Mouse (Mus musculus) heart, embryonic 16.5 days (tissue): ENCODE measurements around the gene Prepl. TPM values are rescaled to one million over a fixed set of nuclear protein-coding genes. Genes with fewer than 3 reads are reported as not detected.
A peak's percentile ranks its signal among the peaks of the same experiment; 100 is the strongest.

ENCODE experiments used
- ATAC-seq: fragments of 200-750 bp; cut with Nextera tagmentation; replicated peaks from 2 replicates; pipeline ENCODE4 v1.8.0; 2017; ENCODE audit warnings: moderate number of reproducible peaks; ENCODE audit not compliant: insufficient read depth, low FRiP score; ENCODE audit errors: extremely low read depth
- H3K27ac ChIP-seq: fragments of 300-500 bp; sonication (generic); 2 replicates; pipeline ENCODE4 v1.5.1; 2014; ENCODE audit warnings: mild to moderate bottlenecking, low read length, control low read depth, moderate library complexity
- H3K27me3 ChIP-seq: fragments of 300-500 bp; sonication (generic); 2 replicates; pipeline ENCODE4 v1.6.1; 2014; ENCODE audit warnings: low read length, mixed read lengths; ENCODE audit not compliant: control insufficient read depth, insufficient read depth
- H3K36me3 ChIP-seq: fragments of 300-500 bp; sonication (generic); 2 replicates; pipeline ENCODE4 v1.6.1; 2014; ENCODE audit not compliant: control insufficient read depth, insufficient read depth
- H3K4me1 ChIP-seq: fragments of 300-500 bp; sonication (generic); 2 replicates; pipeline ENCODE4 v1.6.1; 2014; ENCODE audit warnings: low read length, mixed read lengths; ENCODE audit not compliant: control insufficient read depth, insufficient read depth
- H3K4me2 ChIP-seq: fragments of 300-500 bp; sonication (generic); 2 replicates; pipeline ENCODE4 v1.6.1; 2014; ENCODE audit warnings: low read depth, mild to moderate bottlenecking, control low read depth, low read length
- H3K4me3 ChIP-seq: fragments of 300-500 bp; sonication (generic); 2 replicates; pipeline ENCODE4 v1.5.1; 2014; ENCODE audit warnings: mild to moderate bottlenecking, control low read depth, low read length
- H3K9ac ChIP-seq: fragments of 300-500 bp; sonication (generic); 2 replicates; pipeline ENCODE4 v1.6.1; 2014; ENCODE audit warnings: low read length, control low read depth
- H3K9me3 ChIP-seq: fragments of 300-500 bp; sonication (generic); replicated peaks from 2 replicates; pipeline ENCODE4 v1.6.1; 2016; ENCODE audit warnings: low read length; ENCODE audit not compliant: control insufficient read depth
- WGBS: fragments of 180-500 bp; shearing (Covaris S2); extraction: QIAGEN DNeasy Blood & Tissue Kit; methylation state at CpG from one replicate; pipeline ENCODE4 v1.1.7; 2014; 5-methylcytosine and 5-hydroxymethylcytosine counted together
- polyA plus RNA-seq: library from polyadenylated mRNA; unstranded; fragments of >200 nt; fragmentation: Nextera tagmentation; extraction: Ambion mirVana; gene quantifications from 2 replicates; pipeline ENCODE4 v1.2.1, GENCODE M21; 2015

Prepl gene
- 26.4 and 32.8 TPM in 2 replicates for polyA plus RNA-seq

GRCm38 (mm10) chr17:85090120-85091099 is at the start of gene Prepl, which contains the start of gene Camkmt:
TSS of gene Prepl (minus strand) at chr17:85090241.
TSS of gene Camkmt (plus strand) at chr17:85090552.
- Histone ChIP-seq H3K27ac (peak within 1 kb of the TSS; percentile 85), H3K9ac (peak within 1 kb of the TSS; percentile 89), H3K4me3 (peak within 1 kb of the TSS; percentile 95), H3K27me3 (no peaks in the 10 kb centered on the region), H3K4me1 (peaks cover 27% of the 10 kb centered on the region), H3K9me3 (no peaks in the 10 kb centered on the region), H3K4me2 (peak within 1 kb of the TSS; percentile 92), H3K36me3 (no peaks in the 10 kb centered on the region)
- ATAC-seq: peak; percentile 98
- WGBS: under 1% methylated on average over 63 of the region's 63 CpGs

GRCm38 (mm10) chr17:85138393-85138792 is 48.4 kb upstream of the Prepl start:
- no peak for ATAC-seq

GRCm38 (mm10) chr17:85116643-85117042 is 26.6 kb upstream of the Prepl start:
- Histone ChIP-seq H3K36me3 (no peaks in the 10 kb centered on the region), H3K9me3 (no peaks in the 10 kb centered on the region), H3K4me1 (peaks cover 6% of the 10 kb centered on the region), H3K4me2 (no peak overlapping the region), H3K9ac (no peak overlapping the region), H3K27me3 (no peaks in the 10 kb centered on the region), H3K27ac (no peak overlapping the region), H3K4me3 (no peak overlapping the region)
- ATAC-seq: no peak
- 29% methylated on average over 4 of the region's 4 CpGs for WGBS

More at GRCm38 (mm10) chr17:85138393-85138792, 48.4 kb upstream of the Prepl start:
- no peak overlapping the region for H3K4me3 ChIP-seq
- H3K36me3 ChIP-seq: no peaks in the 10 kb centered on the region
- no peak overlapping the region for H3K9ac ChIP-seq
- H3K9me3 ChIP-seq: no peaks in the 10 kb centered on the region
- 72% methylated on average over 1 of the region's 1 CpGs for WGBS
- H3K4me2 ChIP-seq: no peak overlapping the region
- H3K4me1 ChIP-seq: no peaks in the 10 kb centered on the region
- no peaks in the 10 kb centered on the region for H3K27me3 ChIP-seq
- H3K27ac ChIP-seq: no peak overlapping the region

- Histone ChIP-seq H3K36me3 (no peaks in the 10 kb centered on the region), H3K4me1 (no peaks in the 10 kb centered on the region), H3K4me3 (no peak overlapping the region), H3K27me3 (no peaks in the 10 kb centered on the region), H3K4me2 (no peak overlapping the region), H3K9ac (no peak overlapping the region), H3K27ac (no peak overlapping the region), H3K9me3 (no peaks in the 10 kb centered on the region; the same call in 1 of the 2 replicates)
- no peak for ATAC-seq
- WGBS: 79% methylated on average over 8 of the region's 8 CpGs
These were observed 23.4 kb upstream of the Prepl start for GRCm38 (mm10) chr17:85113441-85113840.

- Histone ChIP-seq H3K9me3 (no peaks in the 10 kb centered on the region; the same call in 1 of the 2 replicates), H3K27me3 (no peaks in the 10 kb centered on the region), H3K4me1 (no peaks in the 10 kb centered on the region), H3K9ac (no peak overlapping the region), H3K27ac (no peak overlapping the region), H3K4me3 (no peak overlapping the region), H3K4me2 (no peak overlapping the region), H3K36me3 (no peaks in the 10 kb centered on the region)
- WGBS: 100% methylated on average over 1 of the region's 1 CpGs
- ATAC-seq: no peak
These were observed 20.6 kb upstream of the Prepl start for GRCm38 (mm10) chr17:85110640-85111039.

GRCm38 (mm10) chr17:85103310-85103709 is 13.3 kb upstream of the Prepl start:
- H3K27ac ChIP-seq: no peak overlapping the region
- WGBS: 50% methylated on average over 2 of the region's 2 CpGs
- H3K9ac ChIP-seq: no peak overlapping the region
- H3K4me1 ChIP-seq: no peaks in the 10 kb centered on the region
- peaks cover 9% of the 10 kb centered on the region for H3K9me3 ChIP-seq
- ATAC-seq: no peak
- no peak overlapping the region for H3K4me2 ChIP-seq
- no peak overlapping the region for H3K4me3 ChIP-seq
- no peaks in the 10 kb centered on the region for H3K27me3 ChIP-seq
- H3K36me3 ChIP-seq: peaks cover 6% of the 10 kb centered on the region

- H3K27me3 ChIP-seq: no peaks in the 10 kb centered on the region
- WGBS: 80% methylated on average over 7 of the region's 7 CpGs
- no peaks in the 10 kb centered on the region for H3K4me1 ChIP-seq
- H3K9me3 ChIP-seq: peaks cover 12% of the 10 kb centered on the region
- H3K9ac ChIP-seq: no peak overlapping the region
- peaks cover 18% of the 10 kb centered on the region for H3K36me3 ChIP-seq
- ATAC-seq: no peak
- H3K4me3 ChIP-seq: no peak overlapping the region
- no peak overlapping the region for H3K4me2 ChIP-seq
- no peak overlapping the region for H3K27ac ChIP-seq
These were observed 11.7 kb upstream of the Prepl start for GRCm38 (mm10) chr17:85101751-85102150.

- ATAC-seq: no peak
- WGBS: 87% methylated on average over 3 of the region's 3 CpGs
These were observed 10.2 kb upstream of the Prepl start for GRCm38 (mm10) chr17:85100232-85100631.

GRCm38 (mm10) chr17:85098677-85099323 is 8.8 kb upstream of the Prepl start:
- H3K4me1 ChIP-seq: no peaks in the 10 kb centered on the region
- H3K36me3 ChIP-seq: peaks cover 18% of the 10 kb centered on the region
- no peak overlapping the region for H3K4me2 ChIP-seq
- H3K4me3 ChIP-seq: no peak overlapping the region
- 89% methylated on average over 7 of the region's 7 CpGs for WGBS
- peaks cover 12% of the 10 kb centered on the region for H3K9me3 ChIP-seq
- H3K27me3 ChIP-seq: no peaks in the 10 kb centered on the region
- no peak overlapping the region for H3K27ac ChIP-seq
- H3K9ac ChIP-seq: no peak overlapping the region
- ATAC-seq: no peak

More at GRCm38 (mm10) chr17:85100232-85100631, 10.2 kb upstream of the Prepl start:
- Histone ChIP-seq H3K36me3 (peaks cover 18% of the 10 kb centered on the region), H3K4me3 (no peak overlapping the region), H3K9me3 (peaks cover 12% of the 10 kb centered on the region), H3K27ac (no peak overlapping the region), H3K4me2 (no peak overlapping the region), H3K27me3 (no peaks in the 10 kb centered on the region), H3K9ac (no peak overlapping the region), H3K4me1 (no peaks in the 10 kb centered on the region)
